Mouse (Mus musculus) layer of hippocampus, adult 9-10 months (tissue): ENCODE measurements around the gene Fam184a.
"Not testable (repeated sequence)": the region's sequence is repeated elsewhere in the genome, so short reads cannot be mapped to it uniquely, and the experiment has no call there.

ENCODE experiments used
- DNase-seq: peaks from one replicate; pipeline ENCODE4 v3.0.0; 2022; ENCODE audit warnings: low spot score

The Fam184a gene

DNA sequence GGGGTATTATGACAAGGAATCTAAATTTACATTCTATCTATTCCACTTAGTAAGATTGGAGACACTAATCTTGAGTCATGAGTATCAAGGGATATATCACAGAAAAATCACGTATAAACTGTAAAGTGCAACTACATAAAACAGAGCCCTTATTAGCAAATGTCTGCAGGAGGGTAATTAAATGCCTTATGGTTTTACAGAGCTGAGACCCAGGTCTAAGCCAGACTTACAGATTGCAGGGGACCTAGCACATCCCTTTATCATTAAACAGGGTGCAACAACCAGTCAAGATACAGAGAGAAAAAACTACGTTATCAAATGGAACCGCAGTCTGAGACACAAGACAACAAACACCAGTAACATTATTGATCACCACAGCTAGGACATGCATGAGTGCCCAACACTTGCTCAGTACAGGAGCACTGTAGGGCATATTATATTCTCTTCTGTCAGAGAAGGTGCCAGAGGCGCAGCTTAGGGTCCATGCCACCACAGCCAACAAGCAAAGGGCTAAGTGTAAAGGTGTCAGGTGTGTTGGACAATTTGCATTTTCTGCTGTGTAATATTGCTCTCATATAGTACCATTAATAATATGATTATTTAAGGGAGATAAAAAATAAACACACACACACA, 61.9 kb downstream of the Fam184a start:
- DNase-seq, result no peak

DNA sequence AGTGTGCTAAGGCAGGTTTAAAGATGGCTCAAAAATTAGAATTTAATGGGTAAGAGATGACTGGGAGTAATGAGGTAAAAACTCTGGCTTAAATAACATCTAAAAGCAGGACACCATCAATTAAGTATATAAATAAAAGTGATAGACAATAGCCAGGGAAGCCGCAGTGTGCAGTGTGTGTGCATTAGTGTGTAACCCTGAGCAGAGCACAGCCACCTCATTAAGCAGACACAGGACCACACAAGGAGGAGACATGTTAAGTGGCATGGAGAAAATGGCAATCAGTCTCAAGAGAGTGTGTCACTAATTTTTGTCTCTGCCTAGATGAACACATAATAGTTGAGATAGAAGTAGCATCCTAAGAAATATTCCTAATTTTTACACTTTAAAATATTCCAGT, 62.4 kb downstream of the Fam184a start:
- DNase-seq, result no peak

DNA sequence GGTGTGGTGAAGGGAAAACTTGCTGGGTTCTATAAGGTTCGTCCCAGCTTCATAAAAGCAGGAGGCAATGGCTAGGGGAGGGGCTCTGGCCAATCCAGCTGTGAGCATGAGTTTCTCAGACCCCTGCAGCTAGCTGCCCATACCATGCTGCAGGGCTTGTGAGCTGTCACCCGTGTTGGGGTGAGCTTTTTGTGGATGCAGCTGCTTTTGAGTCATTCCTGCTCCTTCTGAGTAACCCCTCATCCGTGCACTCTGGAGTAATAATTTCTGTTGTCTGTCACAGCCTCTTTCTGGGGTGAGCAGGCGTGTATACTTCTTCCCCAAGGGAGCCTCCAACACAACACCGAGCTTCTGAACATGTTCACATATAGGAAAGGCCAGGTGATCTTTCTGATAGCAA, 63.0 kb downstream of the Fam184a start:
- no peak for DNase-seq

DNA sequence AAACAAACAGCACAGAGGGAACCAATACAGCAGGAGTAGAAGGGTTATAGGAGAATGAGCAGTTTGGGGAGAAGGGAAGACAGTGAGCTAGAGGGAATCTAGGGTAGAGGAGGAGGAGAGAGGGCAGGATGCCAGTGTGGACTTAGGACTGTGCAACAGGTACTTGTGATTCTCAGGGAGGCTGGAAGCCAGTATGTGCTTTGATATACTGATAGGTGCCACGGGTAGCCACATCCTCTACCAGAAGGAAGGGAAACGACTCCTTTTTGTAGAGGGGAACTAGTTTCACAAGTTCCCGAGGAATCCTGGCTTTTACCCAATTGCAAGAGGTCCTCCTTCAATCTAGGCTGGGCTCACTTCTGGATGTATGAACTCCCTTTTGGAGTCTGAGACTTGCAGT, 65.1 kb downstream of the Fam184a start:
- no peak for DNase-seq

DNA sequence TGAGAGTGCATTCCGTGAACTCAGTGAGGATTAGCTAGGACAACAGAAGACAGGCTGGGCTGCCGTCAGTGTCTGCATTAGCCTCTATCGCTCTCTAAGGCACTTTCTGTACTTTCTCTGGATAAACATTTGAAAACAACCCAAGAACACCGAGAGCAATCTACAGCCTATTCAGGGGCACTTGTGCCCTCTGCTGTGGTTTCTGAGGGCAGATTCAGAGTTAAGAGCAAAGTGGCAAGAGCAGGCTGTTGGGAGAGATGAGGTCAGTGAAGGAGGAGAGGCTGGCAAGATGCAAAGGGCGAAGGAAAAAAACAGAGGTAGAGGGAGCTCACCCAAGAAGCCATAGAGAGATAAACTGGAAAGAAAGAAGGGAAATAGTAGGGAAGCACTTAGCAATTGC, 67.7 kb downstream of the Fam184a start:
- no peak for DNase-seq

DNA sequence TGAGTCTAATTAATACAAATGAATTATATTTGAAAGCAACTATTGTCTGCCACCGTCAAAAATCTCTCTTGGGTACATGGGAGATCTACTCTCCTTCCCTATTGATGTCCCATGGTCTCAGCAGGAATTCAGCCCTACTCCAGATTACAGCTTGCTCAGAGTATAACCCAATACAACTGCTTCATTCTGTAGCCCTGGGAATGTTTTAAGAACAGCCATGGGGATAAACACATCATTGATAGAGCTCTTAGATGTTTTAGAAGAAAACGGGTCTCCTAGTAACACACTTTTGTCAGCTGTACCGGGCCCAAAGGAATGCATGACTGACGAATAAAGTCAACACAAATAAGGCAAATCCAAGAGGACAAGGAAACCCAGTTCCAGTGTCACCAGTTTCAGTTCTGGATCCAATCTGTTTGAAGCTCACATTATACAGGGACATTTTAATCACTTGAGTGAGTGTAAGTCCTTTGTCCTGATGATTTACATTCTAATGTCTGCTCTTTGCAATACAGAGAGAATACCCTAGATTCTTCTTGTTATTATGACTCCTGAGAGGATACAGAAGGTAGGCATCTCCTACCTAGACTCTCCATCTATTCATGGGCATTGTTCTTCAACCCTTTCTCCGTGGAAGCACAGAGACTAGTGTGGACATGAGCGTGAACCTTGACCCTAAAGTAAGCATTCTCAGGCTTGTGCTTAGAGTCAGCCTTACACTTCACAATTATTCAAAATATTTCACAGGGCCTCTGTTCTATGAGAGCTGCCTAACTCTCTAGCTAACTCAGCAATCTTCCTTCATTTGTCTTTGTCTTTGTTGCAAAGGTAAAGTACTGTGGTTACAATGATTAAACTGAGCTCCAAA, 71.0 kb downstream of the Fam184a start:
- no peak for DNase-seq

DNA sequence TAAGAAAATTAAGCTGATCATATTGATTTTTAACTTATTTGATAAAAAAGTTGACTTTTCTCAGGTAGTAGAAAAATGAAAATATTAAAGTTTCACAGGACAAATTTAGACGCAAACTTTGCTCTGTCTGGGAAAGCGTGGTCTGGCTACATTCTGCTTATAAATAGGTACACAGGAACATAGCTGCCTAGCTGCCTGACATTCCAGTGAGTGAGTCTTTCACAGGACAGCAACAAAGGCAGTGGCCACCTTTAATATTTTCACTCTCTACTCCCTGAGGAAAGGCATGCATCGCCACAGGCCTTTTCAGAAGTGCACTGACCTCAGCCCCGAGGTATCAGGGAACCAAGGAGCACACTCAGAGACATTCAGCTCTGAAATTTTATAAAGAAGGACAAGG, 89.1 kb downstream of the Fam184a start:
- no peak for DNase-seq

DNA sequence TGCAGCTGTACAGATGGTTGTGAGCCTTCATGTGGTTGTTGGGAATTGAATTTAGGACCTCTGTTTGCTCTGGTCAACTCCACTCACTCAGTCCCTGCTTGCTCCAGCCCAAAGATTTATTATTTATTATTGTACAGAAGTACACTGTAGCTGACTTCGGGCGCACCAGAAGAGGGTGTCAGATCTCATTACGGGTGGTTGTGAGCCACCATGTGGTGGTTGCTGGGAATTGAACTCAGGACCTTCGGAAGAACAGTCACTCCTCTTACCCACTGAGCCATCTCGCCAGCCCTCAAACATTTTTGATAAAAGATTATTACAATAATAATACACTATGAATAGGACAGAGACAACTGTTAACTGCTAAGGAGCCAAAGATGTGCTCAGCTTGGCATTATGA, 96.7 kb downstream of the Fam184a start:
- not testable (repeated sequence) for DNase-seq

DNA sequence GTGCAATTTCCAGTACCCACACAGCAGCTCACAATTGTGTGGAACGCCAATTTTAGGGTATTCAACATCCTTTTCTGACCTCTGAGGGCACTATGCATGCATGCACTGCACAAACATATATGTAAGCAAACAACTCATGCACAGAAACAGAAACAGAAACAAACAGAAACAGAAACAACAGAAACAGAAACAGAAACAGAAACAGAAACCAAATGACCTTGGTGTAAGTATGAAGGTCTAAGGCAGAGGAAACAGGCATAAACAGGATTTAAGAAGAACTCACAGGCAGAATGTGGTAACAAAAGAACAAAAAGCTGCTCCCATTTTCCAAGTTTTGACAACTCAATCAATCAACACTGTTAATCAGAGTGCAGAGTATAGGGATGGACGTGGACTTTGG, 100.2 kb downstream of the Fam184a start:
- no peak for DNase-seq

DNA sequence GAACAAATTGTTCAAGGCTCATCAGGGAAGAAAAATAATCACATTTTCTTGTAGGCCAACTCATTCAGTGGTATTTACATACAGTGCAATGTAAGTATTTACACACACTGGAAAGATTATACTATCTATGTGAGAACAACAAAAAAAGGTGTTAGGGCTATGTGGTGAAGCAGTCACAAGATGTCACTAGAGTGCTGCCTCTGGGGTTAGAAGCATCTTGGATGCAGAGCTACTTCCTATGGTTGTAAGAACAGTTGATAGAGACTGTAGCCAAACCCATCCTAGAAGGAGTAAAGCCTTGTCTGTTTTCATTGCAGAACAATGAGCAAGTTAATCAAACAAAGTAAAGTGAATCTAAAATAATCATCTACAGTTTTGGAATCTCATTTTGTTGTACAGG, 109.4 kb downstream of the Fam184a start:
- DNase-seq, result peak; percentile 37

DNA sequence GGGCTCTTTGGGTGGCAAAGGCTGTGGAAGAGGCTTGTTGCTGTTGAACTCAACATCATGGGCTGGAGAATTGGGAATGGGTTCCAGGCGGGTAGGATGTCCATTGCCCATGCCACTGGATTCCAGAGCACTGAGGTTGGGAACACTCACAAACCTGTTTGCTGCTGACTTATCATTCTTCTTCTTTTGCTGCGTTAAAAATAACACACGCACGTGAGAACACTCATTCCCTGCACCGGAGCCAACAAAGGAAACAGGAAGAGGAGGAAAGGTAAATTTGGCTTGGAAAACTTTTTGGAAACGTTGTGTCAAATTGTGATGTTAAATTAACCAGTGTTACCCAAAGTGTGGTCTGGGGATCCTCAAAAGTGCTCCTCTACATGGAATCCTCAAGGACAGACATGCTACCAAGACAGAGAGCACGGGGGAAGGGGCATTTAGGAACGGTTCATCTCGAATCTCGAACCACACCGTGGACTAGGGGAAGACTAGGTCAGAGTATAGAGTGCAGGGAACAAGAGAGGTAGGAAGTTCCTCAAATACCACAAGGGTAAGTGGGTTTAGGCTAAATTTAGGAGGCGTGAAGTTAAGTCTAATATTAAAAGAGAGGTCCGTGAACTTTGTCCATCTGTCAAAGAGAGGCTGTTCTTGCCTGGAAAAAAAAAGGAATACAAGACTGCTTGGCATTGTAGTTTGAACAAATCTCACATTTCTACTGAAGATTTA, 115.5 kb downstream of the Fam184a start:
- DNase-seq, result no peak

DNA sequence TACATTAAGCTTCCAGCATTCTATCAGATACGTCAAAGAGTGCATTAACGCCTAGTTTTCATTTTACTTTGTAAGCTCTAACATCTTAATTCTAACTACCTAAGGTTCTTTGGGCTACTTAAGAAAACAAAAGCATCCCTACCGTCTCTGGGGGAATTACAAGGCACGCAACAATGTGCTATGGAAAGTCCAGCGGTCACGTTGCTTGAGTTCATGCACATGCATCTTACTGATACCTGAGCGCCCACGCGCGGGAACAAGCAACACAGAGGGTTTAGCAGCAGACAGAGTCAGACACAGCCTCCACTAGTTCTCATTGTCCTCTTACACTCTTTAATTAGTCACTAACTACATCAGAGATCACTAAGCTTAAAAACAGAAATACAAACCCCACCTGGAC, 116.8 kb downstream of the Fam184a start:
- DNase-seq, result no peak

DNA sequence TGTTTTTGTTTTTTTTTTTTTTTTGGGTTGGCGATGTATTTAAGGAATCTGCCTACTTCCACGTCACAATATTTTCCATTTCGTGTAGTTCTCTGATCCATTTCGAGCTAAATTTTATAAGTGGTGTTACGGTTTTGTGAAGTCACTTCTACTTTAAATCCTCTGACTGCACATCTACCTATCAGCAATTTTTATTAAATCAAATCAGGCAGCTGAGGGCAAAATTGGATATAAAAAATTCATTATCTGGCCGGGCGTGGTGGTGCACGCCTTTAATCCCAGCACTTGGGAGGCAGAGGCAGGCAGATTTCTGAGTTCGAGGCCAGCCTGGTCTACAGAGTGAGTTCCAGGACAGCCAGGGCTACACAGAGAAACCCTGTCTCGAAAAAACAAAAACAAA, 120.6 kb downstream of the Fam184a start, which contains the start of gene Mcm9:
Gene Mcm9 (minus strand): TSS at position 101 of the 400 bp plus-strand sequence.
- not testable (repeated sequence) for DNase-seq

DNA sequence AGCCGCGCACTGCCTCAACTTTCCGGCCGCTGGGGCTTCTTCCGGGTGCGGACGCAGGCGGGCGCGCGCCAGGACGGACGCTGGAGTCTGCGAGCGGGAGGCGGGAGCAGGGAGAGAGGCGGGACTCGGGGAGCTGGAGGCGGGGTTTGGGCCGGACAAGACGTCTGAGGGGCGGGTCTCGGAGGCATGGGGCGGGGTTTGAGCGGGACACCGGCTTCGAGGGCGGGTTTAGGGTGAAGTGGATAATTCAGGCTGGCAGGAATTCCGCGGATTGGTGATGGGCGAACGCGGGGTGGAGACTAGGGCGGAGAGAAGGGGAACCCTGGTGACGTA, 121.0 kb downstream of the Fam184a start:
- DNase-seq, result peak; percentile 90

DNA sequence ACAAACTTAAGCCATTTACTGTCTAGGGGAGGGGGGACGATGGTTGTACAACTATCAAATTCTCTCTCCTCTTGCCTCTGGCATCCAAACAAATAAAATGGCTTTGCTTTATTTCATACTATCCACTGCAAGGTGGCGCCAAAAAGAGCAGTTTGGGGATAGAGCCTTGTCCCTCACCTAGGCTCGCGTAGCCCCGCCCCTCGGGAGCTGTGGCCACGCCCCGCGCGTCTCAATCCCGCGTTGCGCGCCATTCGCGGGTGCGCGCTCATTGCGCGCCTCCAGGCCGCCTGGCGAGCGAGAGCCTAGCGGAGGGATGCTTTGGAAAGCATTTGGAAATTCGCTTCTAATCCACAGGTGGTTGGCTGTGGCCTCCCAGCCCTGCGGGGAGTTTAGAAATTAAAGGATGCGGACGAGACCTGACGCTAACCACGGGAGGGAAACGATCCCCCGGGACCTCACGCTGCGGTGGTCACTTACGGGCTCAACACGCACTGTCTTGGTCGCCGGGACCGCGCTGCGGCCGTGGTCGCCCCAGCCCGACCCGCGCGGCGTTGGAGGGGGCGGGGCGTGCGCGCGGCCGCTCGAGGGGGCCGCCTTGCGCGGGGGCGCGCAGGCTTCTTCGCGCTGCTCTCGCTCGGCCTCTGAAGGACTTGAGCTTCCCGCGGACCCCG, 121.5 kb downstream of the Fam184a start:
- DNase-seq, result peak; percentile 65

DNA sequence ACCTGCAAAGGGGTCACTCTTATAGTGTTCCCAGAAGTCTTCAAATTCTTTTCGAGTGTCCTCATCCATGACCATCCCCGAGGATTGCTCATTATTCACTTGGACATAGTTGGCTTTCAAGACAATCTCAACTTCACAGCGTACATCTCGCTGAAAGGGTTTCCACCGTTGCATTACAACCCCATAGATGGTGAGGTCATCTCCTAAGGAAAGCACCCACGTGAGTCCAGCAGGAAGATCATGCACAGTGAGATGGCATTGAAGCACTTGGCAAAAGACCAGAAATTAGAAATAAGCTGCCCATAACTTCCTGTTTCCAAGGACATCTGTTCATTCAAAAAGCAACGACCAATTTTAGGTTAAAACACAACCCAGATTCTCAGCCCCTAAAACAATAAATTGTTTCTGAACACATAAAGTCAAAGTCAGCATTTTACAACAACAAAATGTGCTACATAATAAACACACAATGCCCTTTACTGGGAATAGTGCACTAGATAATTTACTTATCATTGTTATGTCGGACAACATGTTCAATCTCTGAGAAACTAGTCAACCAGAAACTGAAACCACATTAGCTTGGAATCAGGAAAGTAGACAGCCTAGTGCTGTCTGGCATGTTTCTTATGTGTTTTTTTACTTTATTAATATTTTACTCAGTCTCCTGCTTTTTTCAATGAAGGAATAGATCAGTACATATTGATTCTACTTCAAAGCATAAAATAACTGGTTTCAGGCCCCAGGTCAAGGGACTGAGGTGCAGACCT, 134.9 kb downstream of the Fam184a start:
- no peak for DNase-seq

DNA sequence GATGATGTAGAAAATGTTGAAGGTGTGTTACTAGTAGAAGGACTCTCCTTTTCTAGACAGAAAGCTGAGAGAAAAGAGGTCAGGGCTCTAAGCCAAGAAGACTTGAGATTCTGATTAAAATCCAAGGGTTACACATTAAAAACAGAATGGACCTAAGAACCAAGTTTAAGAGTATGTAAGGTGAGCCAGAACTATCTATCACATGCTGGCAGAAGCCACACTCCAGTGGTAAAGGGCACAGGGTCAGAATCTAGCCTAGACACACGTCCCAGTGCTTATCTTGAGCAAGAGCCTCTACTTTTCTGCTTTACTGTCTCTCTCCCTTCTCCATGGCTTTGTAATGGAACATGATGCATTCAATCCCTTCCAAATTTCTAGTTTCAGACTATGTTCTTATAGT, 137.0 kb downstream of the Fam184a start:
- DNase-seq, result no peak

DNA sequence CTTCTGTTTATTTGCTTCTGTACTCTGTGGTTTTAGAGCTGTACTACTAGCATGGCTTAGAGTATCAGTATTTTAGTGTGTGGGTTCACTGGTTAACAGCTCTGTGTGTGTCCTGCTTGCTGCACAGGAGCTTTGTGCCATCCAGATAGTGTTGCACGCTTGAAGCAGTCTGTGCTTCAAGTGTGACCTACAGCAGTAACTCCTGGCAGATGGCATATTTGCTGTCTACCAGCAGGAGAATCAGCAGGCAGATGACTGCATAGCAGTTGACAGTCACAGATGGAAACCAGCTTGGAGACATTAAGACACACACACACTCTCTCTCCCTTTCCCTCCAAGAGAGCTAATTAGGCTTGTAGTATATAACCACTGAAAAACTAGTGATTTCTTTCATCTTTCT, 138.8 kb downstream of the Fam184a start:
- peak; percentile 67 for DNase-seq

DNA sequence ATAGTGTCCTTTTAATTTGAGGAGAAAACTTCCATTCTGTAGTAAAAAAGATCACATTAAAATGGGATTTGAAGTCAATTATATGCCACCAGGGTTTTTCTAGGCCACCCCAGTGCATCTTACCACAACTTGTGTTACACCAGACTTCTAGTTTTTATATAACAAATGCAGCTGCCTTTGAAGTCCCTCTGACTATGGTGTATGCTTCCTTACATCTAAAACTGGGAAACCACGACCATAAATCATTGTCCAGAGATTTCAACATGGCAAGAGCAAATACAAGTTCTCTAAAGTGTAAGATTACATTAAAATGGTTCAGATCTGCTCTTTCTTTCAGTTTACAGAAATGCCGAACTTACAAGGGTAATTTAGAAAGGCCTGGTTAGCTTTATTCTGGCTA, 142.6 kb downstream of the Fam184a start:
- no peak for DNase-seq

DNA sequence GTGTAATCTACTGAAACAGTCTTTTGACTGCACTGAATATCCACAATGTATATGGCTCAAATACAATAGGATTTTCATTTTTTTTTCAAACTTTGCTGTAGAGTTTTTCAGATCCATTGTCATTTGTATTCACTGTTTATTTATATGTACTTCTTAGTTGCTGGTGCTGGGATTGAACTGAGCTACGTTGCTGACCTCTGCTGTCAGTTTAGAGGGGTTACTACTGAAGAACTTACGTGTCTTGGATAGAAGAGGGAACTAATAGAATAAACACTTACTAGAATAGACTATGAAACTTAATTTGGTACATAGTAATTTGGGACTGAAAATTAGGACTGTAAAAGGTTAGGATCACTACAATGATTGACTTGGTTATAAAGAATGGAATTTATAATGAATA, 145.6 kb downstream of the Fam184a start:
- no peak for DNase-seq

DNA sequence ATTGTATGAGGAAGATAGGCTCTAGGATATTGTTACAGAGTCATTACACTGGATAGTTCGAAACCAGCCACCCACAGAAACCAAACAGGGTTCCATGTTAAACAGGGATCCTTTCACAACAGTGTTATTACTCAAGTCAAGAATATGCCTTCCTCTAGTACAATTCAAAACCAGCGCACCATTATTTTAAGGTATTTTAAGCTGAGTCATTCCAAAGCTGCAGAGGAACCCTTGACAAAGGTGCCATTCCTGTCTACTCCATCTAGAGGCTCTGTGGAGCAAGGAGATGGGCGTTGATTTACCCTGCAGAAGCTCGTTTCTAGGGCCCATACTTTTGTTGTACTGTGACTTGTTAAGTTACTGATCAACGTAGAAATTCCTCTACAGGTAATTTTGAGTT, 152.1 kb downstream of the Fam184a start:
- DNase-seq, result no peak
